Mouse (Mus musculus) forebrain, embryonic 14.5 days (tissue): ENCODE data around the gene 4930402F06Rik. TPM values are rescaled to one million over a fixed set of nuclear protein-coding genes. Genes with fewer than 3 reads are reported as not detected.
A peak's percentile ranks its signal among the peaks of the same experiment; 100 is the strongest.

ENCODE experiments used
- ATAC-seq: fragments of 200-750 bp; cut with Nextera tagmentation; 2 replicates; pipeline ENCODE4 v1.8.0; 2017; ENCODE audit warnings: mild to moderate bottlenecking, moderate library complexity
- DNase-seq: peaks from one replicate; pipeline ENCODE4 v3.0.0-alpha.2; 2015; ENCODE audit warnings: low spot score
- H3K27ac ChIP-seq: fragments of 300-500 bp; sonication (generic); 2 replicates; pipeline ENCODE4 v1.5.1; 2014; ENCODE audit warnings: low read depth, mild to moderate bottlenecking, control low read depth, low read length, moderate library complexity
- H3K27me3 ChIP-seq: fragments of 300-500 bp; sonication (generic); replicated peaks from 2 replicates; pipeline ENCODE4 v1.6.1; 2014; ENCODE audit warnings: low read length, control low read depth, mixed read lengths; ENCODE audit not compliant: control insufficient read depth, insufficient read depth
- H3K36me3 ChIP-seq: fragments of 300-500 bp; sonication (generic); 2 replicates; pipeline ENCODE4 v1.6.1; 2014; ENCODE audit warnings: low read length, control low read depth; ENCODE audit not compliant: control insufficient read depth, insufficient read depth
- H3K4me1 ChIP-seq: fragments of 300-500 bp; sonication (generic); 2 replicates; pipeline ENCODE4 v1.6.1; 2014; ENCODE audit warnings: antibody characterized with exemption, low read length, control low read depth; ENCODE audit not compliant: control insufficient read depth, insufficient read depth
- H3K4me2 ChIP-seq: fragments of 300-500 bp; sonication (generic); 2 replicates; pipeline ENCODE4 v1.6.1; 2014; ENCODE audit warnings: mild to moderate bottlenecking, control low read depth, low read length
- H3K4me3 ChIP-seq: fragments of 300-500 bp; sonication (generic); 2 replicates; pipeline ENCODE4 v1.5.1; 2014; ENCODE audit warnings: low read depth, low read length, control low read depth
- H3K9ac ChIP-seq: fragments of 300-500 bp; sonication (generic); 2 replicates; pipeline ENCODE4 v1.6.1; 2014; ENCODE audit warnings: mild to moderate bottlenecking, low read length, control low read depth, moderate library complexity
- H3K9me3 ChIP-seq: fragments of 300-500 bp; sonication (generic); replicated peaks from 2 replicates; pipeline ENCODE4 v1.6.1; 2016; ENCODE audit warnings: low read length, control low read depth, mixed read lengths; ENCODE audit not compliant: control insufficient read depth
- WGBS: fragments of 180-500 bp; shearing (Covaris S2); extraction: QIAGEN DNeasy Blood & Tissue Kit; methylation state at CpG from one replicate; pipeline ENCODE4 v1.1.7; 2014; 5-methylcytosine and 5-hydroxymethylcytosine counted together
- polyA plus RNA-seq: library from polyadenylated mRNA; unstranded; fragments of >200 nt; fragmentation: Nextera tagmentation; extraction: Ambion mirVana; gene quantifications from 2 replicates; pipeline ENCODE4 v1.2.1, GENCODE M21; 2014

The 4930402F06Rik gene
- polyA plus RNA-seq, 1 experiment from 2014 or later, result not detected

- Histone ChIP-seq H3K4me1 (no peaks in the 10 kb centered on the region), H3K4me3 (no peak overlapping the region), H3K4me2 (no peak overlapping the region), H3K27me3 (no peaks in the 10 kb centered on the region), H3K36me3 (no peaks in the 10 kb centered on the region), H3K9ac (no peak overlapping the region), H3K9me3 (no peaks in the 10 kb centered on the region), H3K27ac (no peak overlapping the region)
- 77% methylated on average over 9 of the region's 9 CpGs for WGBS
- no peak for ATAC-seq
- DNase-seq, result no peak
Measured at GRCm38 (mm10) chr2:35385441-35385871, 11.5 kb downstream of the 4930402F06Rik start.

DNA sequence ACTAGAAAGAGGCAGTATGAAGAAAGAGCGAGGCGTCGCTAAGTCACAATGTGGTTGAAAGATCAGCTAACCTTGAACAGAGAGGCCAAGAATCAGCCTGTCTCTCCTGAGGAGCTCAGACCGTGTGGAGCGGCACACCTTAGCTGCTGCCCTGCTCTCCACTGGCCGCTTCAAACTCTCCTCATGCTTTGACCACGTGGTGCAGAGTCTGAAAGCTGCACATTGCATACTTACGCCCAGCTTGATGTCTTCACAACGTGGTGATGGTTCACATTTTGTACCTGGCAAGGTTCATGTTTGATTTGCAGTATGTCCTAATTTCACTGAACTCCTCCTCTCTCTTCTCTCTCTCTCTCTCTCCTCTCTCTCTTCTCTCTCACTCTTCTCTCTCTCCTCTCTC is 17.7 kb downstream of the 4930402F06Rik start:
- WGBS, result 73% methylated on average over 9 of the region's 9 CpGs
- Histone ChIP-seq H3K9me3 (no peaks in the 10 kb centered on the region), H3K4me2 (no peak overlapping the region), H3K4me3 (no peak overlapping the region), H3K4me1 (no peaks in the 10 kb centered on the region), H3K27me3 (no peaks in the 10 kb centered on the region), H3K27ac (no peak overlapping the region), H3K36me3 (no peaks in the 10 kb centered on the region), H3K9ac (no peak overlapping the region)
- ATAC-seq (no peak), DNase-seq (no peak)

GRCm38 (mm10) chr2:35377600-35377999 is 19.4 kb downstream of the 4930402F06Rik start:
- 84% methylated on average over 6 of the region's 6 CpGs for WGBS
- no peak overlapping the region for H3K27ac ChIP-seq
- no peak overlapping the region for H3K4me3 ChIP-seq
- no peak overlapping the region for H3K4me2 ChIP-seq
- no peaks in the 10 kb centered on the region for H3K4me1 ChIP-seq
- ATAC-seq, result no peak
- H3K36me3 ChIP-seq, result no peaks in the 10 kb centered on the region
- no peaks in the 10 kb centered on the region for H3K9me3 ChIP-seq
- H3K27me3 ChIP-seq, result no peaks in the 10 kb centered on the region
- H3K9ac ChIP-seq, result no peak overlapping the region
- DNase-seq, result no peak

GRCm38 (mm10) chr2:35373003-35373402 is 24.0 kb downstream of the 4930402F06Rik start:
- H3K27ac ChIP-seq, result no peak overlapping the region
- no peaks in the 10 kb centered on the region for H3K36me3 ChIP-seq
- H3K9ac ChIP-seq, result no peak overlapping the region
- H3K4me2 ChIP-seq, result no peak overlapping the region
- ATAC-seq, result no peak
- no peak overlapping the region for H3K4me3 ChIP-seq
- H3K9me3 ChIP-seq, result no peaks in the 10 kb centered on the region
- H3K4me1 ChIP-seq, result no peaks in the 10 kb centered on the region
- H3K27me3 ChIP-seq, result no peaks in the 10 kb centered on the region
- 11% methylated on average over 3 of the region's 3 CpGs for WGBS
- DNase-seq, result peak; percentile 54

DNA sequence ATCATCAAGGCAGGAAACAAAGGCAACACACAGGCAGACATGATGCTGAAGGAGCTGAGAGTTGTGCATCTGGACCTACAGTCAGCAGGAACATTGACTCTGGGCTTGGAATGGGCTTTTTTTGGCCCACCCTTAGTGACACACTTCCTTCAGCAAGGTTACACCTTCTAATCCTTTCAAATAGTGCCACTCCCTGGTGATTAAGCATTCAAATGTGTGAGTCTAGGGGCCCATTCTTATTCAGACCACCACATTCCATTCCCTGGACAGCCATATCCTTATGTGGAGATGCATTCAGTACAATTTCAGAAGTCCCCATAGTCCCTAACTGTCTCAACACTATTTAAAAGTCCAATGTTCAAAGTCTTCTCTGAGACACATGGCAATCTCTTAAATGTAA is 26.3 kb downstream of the 4930402F06Rik start:
- no peaks in the 10 kb centered on the region for H3K36me3 ChIP-seq
- H3K27ac ChIP-seq, result no peak overlapping the region
- no peak overlapping the region for H3K4me2 ChIP-seq
- no peaks in the 10 kb centered on the region for H3K9me3 ChIP-seq
- no peaks in the 10 kb centered on the region for H3K4me1 ChIP-seq
- DNase-seq, result no peak
- no peak overlapping the region for H3K4me3 ChIP-seq
- no peak for ATAC-seq
- no peaks in the 10 kb centered on the region for H3K27me3 ChIP-seq
- no peak overlapping the region for H3K9ac ChIP-seq

GRCm38 (mm10) chr2:35367629-35368028 is 29.3 kb downstream of the 4930402F06Rik start, which contains the start of gene 4930568D16Rik:
Gene 4930568D16Rik, minus strand, starts transcription at chr2:35367729.
- ATAC-seq (no peak), DNase-seq (no peak)
- no peak within 1 kb of the TSS for H3K9ac ChIP-seq
- H3K27me3 ChIP-seq, result no peaks in the 10 kb centered on the region
- 75% methylated on average over 2 of the region's 2 CpGs for WGBS
- H3K4me1 ChIP-seq, result no peaks in the 10 kb centered on the region
- no peak within 1 kb of the TSS for H3K4me3 ChIP-seq
- H3K27ac ChIP-seq, result no peak within 1 kb of the TSS
- H3K36me3 ChIP-seq, result no peaks in the 10 kb centered on the region
- no peaks in the 10 kb centered on the region for H3K9me3 ChIP-seq
- no peak within 1 kb of the TSS for H3K4me2 ChIP-seq

- WGBS, result 57% methylated on average over 5 of the region's 5 CpGs
- peak; percentile 64 for DNase-seq
- no peak overlapping the region for H3K4me2 ChIP-seq
Measured at GRCm38 (mm10) chr2:35349184-35349583, 47.8 kb downstream of the 4930402F06Rik start.

GRCm38 (mm10) chr2:35345984-35346383 is 51.0 kb downstream of the 4930402F06Rik start:
- DNase-seq (no peak), ATAC-seq (no peak)
- 82% methylated on average over 2 of the region's 2 CpGs for WGBS
- Histone ChIP-seq H3K9me3 (no peaks in the 10 kb centered on the region), H3K4me3 (no peak overlapping the region), H3K4me1 (no peaks in the 10 kb centered on the region), H3K36me3 (no peaks in the 10 kb centered on the region), H3K27me3 (no peaks in the 10 kb centered on the region), H3K9ac (no peak overlapping the region), H3K27ac (no peak overlapping the region), H3K4me2 (no peak overlapping the region)

More at GRCm38 (mm10) chr2:35349184-35349583, 47.8 kb downstream of the 4930402F06Rik start:
- Histone ChIP-seq H3K4me1 (no peaks in the 10 kb centered on the region), H3K9ac (no peak overlapping the region), H3K4me3 (no peak overlapping the region), H3K27ac (no peak overlapping the region), H3K27me3 (no peaks in the 10 kb centered on the region), H3K9me3 (no peaks in the 10 kb centered on the region), H3K36me3 (no peaks in the 10 kb centered on the region)
- ATAC-seq, result no peak

- Histone ChIP-seq H3K27ac (no peak overlapping the region), H3K27me3 (no peaks in the 10 kb centered on the region), H3K9ac (no peak overlapping the region), H3K36me3 (no peaks in the 10 kb centered on the region), H3K4me1 (no peaks in the 10 kb centered on the region), H3K4me2 (no peak overlapping the region), H3K9me3 (no peaks in the 10 kb centered on the region), H3K4me3 (no peak overlapping the region)
- WGBS, result 87% methylated on average over 3 of the region's 3 CpGs
- DNase-seq (no peak), ATAC-seq (no peak)
Measured at GRCm38 (mm10) chr2:35342605-35343004, 54.4 kb downstream of the 4930402F06Rik start.
